Mouse (Mus musculus) gastrocnemius, postnatal 4 days (tissue): ENCODE data around the gene Gm17349. TPM values are rescaled to one million over a fixed set of nuclear protein-coding genes. Genes with fewer than 3 reads are reported as not detected.
"Not testable (repeated sequence)": the region's sequence is repeated elsewhere in the genome, so short reads cannot be mapped to it uniquely, and the experiment has no call there.

Source experiments
- DNase-seq, 2 experiments: peaks; one replicate each; pipeline ENCODE4 v3.0.0; 2021 to 2022; ENCODE audit warnings: low spot score in 2 of 2, mixed read lengths in 2 of 2
- long read RNA-seq, 2 experiments: library from polyadenylated mRNA; stranded (forward); transcript quantifications; one replicate each; pipeline ENCODE4 v2.0.0; 2021
- total RNA-seq, 2 experiments: library from RNA; stranded (reverse); gene quantifications; 2 replicates each; pipeline ENCODE4 v1.2.3; 2021

Gm17349 gene
- 1 to 10 TPM; 2.5 to 2.9 TPM for total RNA-seq
- long read RNA-seq, experiment 1 = 0 reads
- long read RNA-seq, experiment 2 = 0 reads

GRCm38 (mm10) chr15:99705440-99706048, at the start of gene Gm17349:
TSS of gene Gm17349 (minus strand) at chr15:99705490.
- DNase-seq = peak in 1 of 2 experiments; percentile 57

- DNase-seq = no peak
Measured at GRCm38 (mm10) chr15:99754204-99754603, 48.9 kb upstream of the Gm17349 start.

GRCm38 (mm10) chr15:99740229-99740628, 34.9 kb upstream of the Gm17349 start:
- no peak for DNase-seq

GRCm38 (mm10) chr15:99736675-99737074, 31.4 kb upstream of the Gm17349 start:
- no peak for DNase-seq

- peak; percentile 100 for DNase-seq
Measured at GRCm38 (mm10) chr15:99735631-99736030, 30.3 kb upstream of the Gm17349 start.

- no peak for DNase-seq
Measured at GRCm38 (mm10) chr15:99733186-99733585, 27.9 kb upstream of the Gm17349 start.

GRCm38 (mm10) chr15:99731678-99732077, 26.4 kb upstream of the Gm17349 start:
- DNase-seq = no peak

GRCm38 (mm10) chr15:99731167-99731566, 25.9 kb upstream of the Gm17349 start:
- no peak for DNase-seq

GRCm38 (mm10) chr15:99729056-99729783, 23.9 kb upstream of the Gm17349 start:
- DNase-seq = no peak

- no peak for DNase-seq
Measured at GRCm38 (mm10) chr15:99728211-99728610, 22.9 kb upstream of the Gm17349 start.

GRCm38 (mm10) chr15:99727525-99727924, 22.2 kb upstream of the Gm17349 start:
- DNase-seq = no peak

GRCm38 (mm10) chr15:99727039-99727438, 21.7 kb upstream of the Gm17349 start:
- not testable (repeated sequence) for DNase-seq

- DNase-seq = no peak
Measured at GRCm38 (mm10) chr15:99726549-99726948, 21.3 kb upstream of the Gm17349 start.

GRCm38 (mm10) chr15:99725341-99726155, 20.3 kb upstream of the Gm17349 start, which contains the start of gene Cox14:
TSS of gene Cox14 (plus strand) at chr15:99725618.
- DNase-seq = peak; percentile 82 to 91

- DNase-seq = peak in 1 of 2 experiments; percentile 69
Measured at GRCm38 (mm10) chr15:99724292-99725021, 19.2 kb upstream of the Gm17349 start.

- peak in 1 of 2 experiments; percentile 62 for DNase-seq
Measured at GRCm38 (mm10) chr15:99723515-99724291, 18.4 kb upstream of the Gm17349 start.

- no peak for DNase-seq
Measured at GRCm38 (mm10) chr15:99723120-99723514, 17.8 kb upstream of the Gm17349 start.

GRCm38 (mm10) chr15:99721921-99722743, 16.8 kb upstream of the Gm17349 start:
- DNase-seq = no peak

GRCm38 (mm10) chr15:99719865-99720264, 14.6 kb upstream of the Gm17349 start:
- DNase-seq = no peak
